Mouse (Mus musculus): ENCODE results near the gene Lrrc34. TPM values are rescaled to one million over a fixed set of nuclear protein-coding genes. Genes with fewer than 3 reads are reported as not detected.

Gene Lrrc34
- polyA plus RNA-seq (2021) = 0.08 TPM

- ChIA-PET CTCF (no interaction called here), POLR2A (no interaction called here)
- no peak for TF ChIP-seq CTCF (IDR thresholded peaks at IDR 0.05)
- H3K27me3 ChIP-seq = peaks cover 24% of the 10 kb centered on the region
- ATAC-seq (no peak), DNase-seq (ENCODE audit: low read depth, low spot score) (no peak)
- in situ Hi-C loops (cut with MboI; ENCODE audit: low pct_unique_long_range_greater_than_20kb) = no loop called here
These were observed at the start of gene Lrrc34 for GRCm38 (mm10) chr3:30647440-30648090. Gene Lrrc34, minus strand, starts transcription at chr3:30647869.

GRCm38 (mm10) chr3:30696346-30696745, 48.7 kb upstream of the Lrrc34 start:
- ChIA-PET POLR2A (interaction anchor here (1.1 to 1.3 kb wide), 2 partner anchors 96 to 154 kb away, joined by 3 read pairs; partner anchors contain the start of gene Sec62), CTCF (interaction anchor here (0.6 to 3.8 kb wide), 43 partner anchors 8 to 443 kb away, joined by 3 to 13 read pairs (median 4); partner anchors contain the start of genes Gpr160 and Sec62)
- ATAC-seq (peak; percentile 88), DNase-seq (ENCODE audit: low read depth, low spot score) (peak; percentile 85)
- in situ Hi-C loops (cut with MboI; ENCODE audit: low pct_unique_long_range_greater_than_20kb) = no loop called here
- no peaks in the 10 kb centered on the region for H3K27me3 ChIP-seq
- peak; percentile 98 for TF ChIP-seq CTCF (IDR thresholded peaks at IDR 0.05)

- in situ Hi-C loops (cut with MboI; ENCODE audit: low pct_unique_long_range_greater_than_20kb) = no loop called here
- ChIA-PET POLR2A (interaction anchor here (1.3 kb wide), 1 partner anchor 97 kb away, joined by 3 read pairs; the partner anchor contains the start of gene Sec62), CTCF (interaction anchor here (0.6 to 3.8 kb wide), 37 partner anchors 9 to 566 kb away, joined by 3 to 13 read pairs (median 4); partner anchors contain the start of genes Gpr160 and Sec62)
- no peak for ATAC-seq
- TF ChIP-seq CTCF (IDR thresholded peaks at IDR 0.05) = no peak
- no peak for DNase-seq (ENCODE audit: low read depth, low spot score)
- H3K27me3 ChIP-seq = no peaks in the 10 kb centered on the region
These were observed 48.0 kb upstream of the Lrrc34 start for GRCm38 (mm10) chr3:30695661-30696060.

GRCm38 (mm10) chr3:30690976-30691375, 43.3 kb upstream of the Lrrc34 start:
- H3K27me3 ChIP-seq = no peaks in the 10 kb centered on the region
- TF ChIP-seq CTCF (IDR thresholded peaks at IDR 0.05) = no peak
- ATAC-seq = no peak
- no peak for DNase-seq (ENCODE audit: low read depth, low spot score)
- ChIA-PET POLR2A (interaction anchor here (0.5 to 0.7 kb wide), 2 partner anchors 39 to 177 kb away, joined by 3 to 5 read pairs; no protein-coding TSS in a partner anchor), CTCF (interaction anchor here (0.8 to 3.1 kb wide), 9 partner anchors 10 to 284 kb away, joined by 3 to 11 read pairs (median 3); no protein-coding TSS in a partner anchor)
- in situ Hi-C loops (cut with MboI; ENCODE audit: low pct_unique_long_range_greater_than_20kb) = no loop called here

DNA sequence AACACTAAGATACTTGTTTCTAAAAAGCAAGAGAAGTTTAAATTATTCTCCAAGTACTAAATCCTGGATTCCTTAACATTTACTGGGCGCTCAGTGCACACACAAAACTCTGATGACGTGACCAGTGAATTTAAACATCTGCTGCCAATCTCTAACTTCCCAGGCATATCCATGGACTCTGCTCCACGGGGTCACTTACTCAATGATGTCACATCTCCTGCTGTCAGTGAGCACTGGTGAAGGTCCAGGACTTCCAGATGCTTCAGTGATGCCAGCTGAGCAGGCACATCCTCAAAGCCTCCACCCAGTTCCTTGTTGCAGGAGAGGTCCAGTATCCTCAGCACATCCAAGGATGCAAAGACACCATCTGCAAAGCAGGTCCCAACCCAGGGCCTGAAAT, 39.5 kb upstream of the Lrrc34 start:
- in situ Hi-C loops (cut with MboI; ENCODE audit: low pct_unique_long_range_greater_than_20kb) = no loop called here
- H3K27me3 ChIP-seq = no peaks in the 10 kb centered on the region
- CTCF ChIA-PET = interaction anchor here (0.9 kb wide), 1 partner anchor 107 kb away, joined by 3 read pairs; no protein-coding TSS in a partner anchor
- TF ChIP-seq CTCF (IDR thresholded peaks at IDR 0.05) = no peak
- POLR2A ChIA-PET = no interaction called here
- DNase-seq (ENCODE audit: low read depth, low spot score) (no peak), ATAC-seq (no peak)

DNA sequence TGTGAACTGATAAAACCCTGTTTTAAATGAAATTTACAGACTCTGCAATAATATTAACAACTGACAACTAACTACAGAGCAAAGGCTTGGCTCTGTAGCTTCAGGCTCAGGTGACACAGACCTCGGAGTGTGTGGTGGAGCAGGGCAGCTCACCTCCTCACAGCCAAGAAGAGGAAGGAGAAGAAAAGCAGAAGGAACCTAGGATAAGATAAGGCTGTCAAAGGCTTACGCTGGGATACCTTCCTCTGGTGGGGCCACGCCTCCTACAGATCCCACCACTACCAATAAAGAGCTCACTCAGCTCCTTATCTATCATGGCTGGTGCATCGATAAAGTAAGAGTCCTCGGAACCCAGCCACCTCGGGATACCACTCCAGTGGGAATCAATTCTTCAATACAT, 35.5 kb upstream of the Lrrc34 start:
- DNase-seq (ENCODE audit: low read depth, low spot score) (no peak), ATAC-seq (no peak)
- H3K27me3 ChIP-seq = no peaks in the 10 kb centered on the region
- no peak for TF ChIP-seq CTCF (IDR thresholded peaks at IDR 0.05)
- ChIA-PET CTCF (interaction anchor here (1.0 to 1.8 kb wide), 3 partner anchors 12 to 91 kb away, joined by 3 to 8 read pairs (median 3); no protein-coding TSS in a partner anchor), POLR2A (interaction anchor here (1.0 kb wide), 1 partner anchor 9 kb away, joined by 3 read pairs; no protein-coding TSS in a partner anchor)
- in situ Hi-C loops (cut with MboI; ENCODE audit: low pct_unique_long_range_greater_than_20kb) = no loop called here

- no peak for ATAC-seq
- in situ Hi-C loops (cut with MboI; ENCODE audit: low pct_unique_long_range_greater_than_20kb) = no loop called here
- CTCF ChIA-PET = no interaction called here
- POLR2A ChIA-PET = no interaction called here
- peaks cover 45% of the 10 kb centered on the region for H3K27me3 ChIP-seq
- DNase-seq (ENCODE audit: low read depth, low spot score) = no peak
- no peak for TF ChIP-seq CTCF (IDR thresholded peaks at IDR 0.05)
These were observed 10.8 kb upstream of the Lrrc34 start for GRCm38 (mm10) chr3:30658486-30658885.

GRCm38 (mm10) chr3:30655937-30656336, 8.3 kb upstream of the Lrrc34 start:
- no peak for TF ChIP-seq CTCF (IDR thresholded peaks at IDR 0.05)
- in situ Hi-C loops (cut with MboI; ENCODE audit: low pct_unique_long_range_greater_than_20kb) = no loop called here
- DNase-seq (ENCODE audit: low read depth, low spot score) = no peak
- ChIA-PET CTCF (interaction anchor here (0.9 to 1.4 kb wide), 5 partner anchors 9 to 35 kb away, joined by 3 to 6 read pairs (median 3); no protein-coding TSS in a partner anchor), POLR2A (interaction anchor here (0.7 kb wide), 1 partner anchor 47 kb away, joined by 3 read pairs; no protein-coding TSS in a partner anchor)
- no peak for ATAC-seq
- H3K27me3 ChIP-seq = peaks cover 45% of the 10 kb centered on the region

DNA sequence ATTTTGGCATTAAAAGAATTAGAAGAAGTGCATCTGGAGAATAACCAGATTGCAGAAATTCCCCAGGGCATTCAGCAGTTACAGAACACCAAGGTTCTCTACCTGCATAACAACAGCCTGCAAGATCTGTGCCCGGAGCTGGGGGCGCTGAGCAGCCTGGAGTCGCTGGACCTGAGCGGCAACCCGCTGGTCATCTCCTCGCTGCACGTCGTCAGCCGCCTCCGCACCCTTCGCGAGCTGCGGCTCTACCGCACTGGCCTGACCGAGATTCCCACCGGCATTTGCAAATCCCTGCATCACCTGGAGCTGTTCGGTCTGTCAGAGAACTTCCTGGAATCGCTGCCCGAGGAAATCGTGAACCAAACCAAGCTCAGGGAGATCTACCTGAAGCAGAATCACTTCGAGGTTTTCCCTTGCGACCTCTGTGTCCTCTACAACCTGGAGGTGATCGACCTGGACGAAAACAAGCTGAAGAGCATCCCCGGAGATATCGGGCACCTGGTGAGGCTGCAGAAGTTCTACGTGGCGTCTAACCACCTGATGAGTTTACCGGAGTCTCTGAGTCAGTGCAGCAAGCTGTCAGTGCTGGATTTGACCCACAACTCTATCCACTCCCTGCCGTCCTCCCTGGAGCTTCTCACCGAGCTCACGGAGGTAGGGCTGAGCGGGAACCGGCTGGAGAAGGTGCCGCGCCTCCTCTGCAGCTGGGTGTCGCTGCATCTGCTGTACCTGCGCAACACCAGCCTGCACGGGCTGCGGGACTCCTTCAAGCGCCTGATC, 2.6 kb upstream of the Lrrc34 start:
- CTCF ChIA-PET = interaction anchor here (1.2 to 2.1 kb wide), 2 partner anchors 10 to 58 kb away, joined by 3 to 9 read pairs; no protein-coding TSS in a partner anchor
- ATAC-seq (peak; percentile 58), DNase-seq (ENCODE audit: low read depth, low spot score) (no peak)
- POLR2A ChIA-PET = interaction anchor here (0.6 to 1.5 kb wide), 5 partner anchors 11 to 1549 kb away, joined by 3 to 4 read pairs (median 4); no protein-coding TSS in a partner anchor
- H3K27me3 ChIP-seq = peaks cover 40% of the 10 kb centered on the region
- in situ Hi-C loops (cut with MboI; ENCODE audit: low pct_unique_long_range_greater_than_20kb) = no loop called here
- TF ChIP-seq CTCF (IDR thresholded peaks at IDR 0.05) = no peak

- POLR2A ChIA-PET = no interaction called here
- ATAC-seq (no peak), DNase-seq (ENCODE audit: low read depth, low spot score) (no peak)
These were observed 797 bp upstream of the Lrrc34 start for GRCm38 (mm10) chr3:30648466-30648865.

More at GRCm38 (mm10) chr3:30648466-30648865, 797 bp upstream of the Lrrc34 start:
- TF ChIP-seq CTCF (IDR thresholded peaks at IDR 0.05) = no peak
- CTCF ChIA-PET = no interaction called here
- in situ Hi-C loops (cut with MboI; ENCODE audit: low pct_unique_long_range_greater_than_20kb) = no loop called here
- peaks cover 32% of the 10 kb centered on the region for H3K27me3 ChIP-seq
